Mouse (Mus musculus): Measurements from ENCODE around the gene Gpr55. TPM values are rescaled to one million over a fixed set of nuclear protein-coding genes. Genes with fewer than 3 reads are reported as not detected.

Gpr55 gene
- polyA plus RNA-seq, 1 experiment from 2014 or later: not detected

- no peaks in the 10 kb centered on the region for H3K9me3 ChIP-seq
- DNase-seq (ENCODE audit: low spot score): peak; percentile 64
- H3K27ac ChIP-seq: peak overlapping the region; percentile 70; the same call in 1 of the 2 replicates
- H3K4me3 ChIP-seq: peak overlapping the region; percentile 8
- H3K36me3 ChIP-seq: peaks cover 29% of the 10 kb centered on the region
- no peaks in the 10 kb centered on the region for H3K27me3 ChIP-seq (ENCODE audit: insufficient read depth, poor library complexity, severe bottlenecking)
- H3K4me1 ChIP-seq: peaks cover 86% of the 10 kb centered on the region
- WGBS: 56% methylated on average over 7 of the region's 7 CpGs
These were observed 60.1 kb downstream of the Gpr55 start for GRCm38 (mm10) chr1:85900521-85901333.

- no peak overlapping the region for H3K4me3 ChIP-seq
- peaks cover 85% of the 10 kb centered on the region for H3K4me1 ChIP-seq
- DNase-seq (ENCODE audit: low spot score): no peak
- H3K36me3 ChIP-seq: peaks cover 16% of the 10 kb centered on the region
- no peaks in the 10 kb centered on the region for H3K27me3 ChIP-seq (ENCODE audit: insufficient read depth, poor library complexity, severe bottlenecking)
- 0 out of 2 replicates have a peak overlapping the region, but pooled peaks have one; percentile 42 for H3K27ac ChIP-seq
- H3K9me3 ChIP-seq: no peaks in the 10 kb centered on the region
These were observed 61.4 kb downstream of the Gpr55 start for GRCm38 (mm10) chr1:85899388-85899761.

DNA sequence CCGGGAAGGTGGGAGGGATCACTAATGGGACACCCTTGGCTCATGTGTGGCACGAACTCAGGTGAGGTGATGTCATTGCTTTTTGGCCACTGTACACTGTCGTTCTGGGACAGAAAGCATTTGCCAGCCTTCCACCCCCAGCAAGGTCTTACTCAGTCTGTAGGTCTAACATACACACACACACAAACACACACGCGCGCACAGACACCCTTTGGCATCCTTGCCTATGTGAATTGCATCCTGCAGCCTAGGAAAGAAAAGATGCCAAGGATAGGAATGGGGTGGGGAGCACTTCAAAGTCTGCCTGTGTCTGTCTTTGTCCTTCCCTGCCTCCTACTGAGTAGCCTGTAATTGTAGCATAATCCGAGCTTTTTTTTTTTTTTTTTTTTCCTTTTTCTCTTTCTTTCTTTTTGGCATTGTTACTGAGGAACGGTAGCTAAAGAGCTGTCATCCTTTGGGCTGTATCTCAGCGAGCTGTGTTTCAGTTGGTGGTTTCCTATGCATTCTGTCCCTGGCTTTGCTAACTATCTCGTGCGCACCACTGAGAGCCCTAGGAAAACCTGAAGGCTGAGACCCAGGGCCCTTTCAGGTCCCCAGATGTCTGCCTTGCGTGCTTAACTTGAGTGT is 61.9 kb downstream of the Gpr55 start:
- H3K4me3 ChIP-seq: peak overlapping the region; percentile 12; the same call in 1 of the 2 replicates

GRCm38 (mm10) chr1:85897901-85898760 is 62.7 kb downstream of the Gpr55 start:
- no peaks in the 10 kb centered on the region for H3K9me3 ChIP-seq
- H3K4me1 ChIP-seq: peaks cover 88% of the 10 kb centered on the region
- no peak for DNase-seq (ENCODE audit: low spot score)
- peak overlapping the region; percentile 33; the same call in 1 of the 2 replicates for H3K4me3 ChIP-seq
- peak overlapping the region; percentile 69 for H3K27ac ChIP-seq
- H3K27me3 ChIP-seq (ENCODE audit: insufficient read depth, poor library complexity, severe bottlenecking): no peaks in the 10 kb centered on the region
- WGBS: 43% methylated on average over 8 of the region's 8 CpGs
- H3K36me3 ChIP-seq: peaks cover 4% of the 10 kb centered on the region

More for the DNA sequence above, 61.9 kb downstream of the Gpr55 start:
- WGBS: 56% methylated on average over 12 of the region's 12 CpGs
- no peak for DNase-seq (ENCODE audit: low spot score)
- H3K4me1 ChIP-seq: peaks cover 85% of the 10 kb centered on the region
- H3K36me3 ChIP-seq: peaks cover 11% of the 10 kb centered on the region
- no peaks in the 10 kb centered on the region for H3K9me3 ChIP-seq
- H3K27me3 ChIP-seq (ENCODE audit: insufficient read depth, poor library complexity, severe bottlenecking): no peaks in the 10 kb centered on the region
- peak overlapping the region; percentile 69 for H3K27ac ChIP-seq

GRCm38 (mm10) chr1:85896781-85897700 is 63.8 kb downstream of the Gpr55 start:
- Histone ChIP-seq H3K4me3 (peak overlapping the region; percentile 92; the same call in 1 of the 2 replicates), H3K9me3 (no peaks in the 10 kb centered on the region), H3K27ac (peak overlapping the region; percentile 69), H3K4me1 (peaks cover 77% of the 10 kb centered on the region), H3K36me3 (no peaks in the 10 kb centered on the region), H3K27me3 (ENCODE audit: insufficient read depth, poor library complexity, severe bottlenecking) (no peaks in the 10 kb centered on the region)
- no peak for DNase-seq (ENCODE audit: low spot score)
- WGBS: 52% methylated on average over 12 of the region's 12 CpGs

DNA sequence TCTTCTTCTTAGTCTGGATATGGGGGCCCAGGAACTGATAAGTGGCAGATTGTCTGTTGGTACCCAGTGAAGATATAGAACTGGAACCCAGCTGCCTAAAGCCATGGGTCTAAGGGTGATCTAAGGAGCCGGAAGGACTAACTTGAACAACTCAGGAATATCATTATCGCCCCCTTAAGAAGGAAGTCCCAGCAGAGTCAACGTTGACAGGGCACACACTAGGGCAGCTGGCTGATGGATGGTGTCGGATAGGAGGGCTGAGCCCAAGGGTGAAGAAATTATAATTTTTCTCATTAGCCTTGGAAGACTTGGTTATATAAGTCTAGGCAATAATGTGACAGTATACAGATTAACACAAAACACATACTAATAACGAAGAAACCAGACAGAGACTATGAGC is 64.7 kb downstream of the Gpr55 start:
- Histone ChIP-seq H3K4me3 (peak overlapping the region; percentile 92), H3K4me1 (peaks cover 68% of the 10 kb centered on the region), H3K9me3 (no peaks in the 10 kb centered on the region), H3K36me3 (no peaks in the 10 kb centered on the region), H3K27me3 (ENCODE audit: insufficient read depth, poor library complexity, severe bottlenecking) (no peaks in the 10 kb centered on the region), H3K27ac (peak overlapping the region; percentile 95)
- WGBS: 74% methylated on average over 5 of the region's 5 CpGs
- no peak for DNase-seq (ENCODE audit: low spot score)

- H3K36me3 ChIP-seq: no peaks in the 10 kb centered on the region
- peaks cover 61% of the 10 kb centered on the region for H3K4me1 ChIP-seq
- peak overlapping the region; percentile 95 for H3K27ac ChIP-seq
- H3K4me3 ChIP-seq: peak overlapping the region; percentile 92
- 10% methylated on average over 15 of the region's 15 CpGs for WGBS
- H3K27me3 ChIP-seq (ENCODE audit: insufficient read depth, poor library complexity, severe bottlenecking): no peaks in the 10 kb centered on the region
- peak; percentile 89 for DNase-seq (ENCODE audit: low spot score)
- H3K9me3 ChIP-seq: no peaks in the 10 kb centered on the region
These were observed 65.4 kb downstream of the Gpr55 start for GRCm38 (mm10) chr1:85895391-85895837.

- WGBS: 1% methylated on average over 30 of the region's 30 CpGs
These were observed 66.0 kb downstream of the Gpr55 start for GRCm38 (mm10) chr1:85894748-85895360.

DNA sequence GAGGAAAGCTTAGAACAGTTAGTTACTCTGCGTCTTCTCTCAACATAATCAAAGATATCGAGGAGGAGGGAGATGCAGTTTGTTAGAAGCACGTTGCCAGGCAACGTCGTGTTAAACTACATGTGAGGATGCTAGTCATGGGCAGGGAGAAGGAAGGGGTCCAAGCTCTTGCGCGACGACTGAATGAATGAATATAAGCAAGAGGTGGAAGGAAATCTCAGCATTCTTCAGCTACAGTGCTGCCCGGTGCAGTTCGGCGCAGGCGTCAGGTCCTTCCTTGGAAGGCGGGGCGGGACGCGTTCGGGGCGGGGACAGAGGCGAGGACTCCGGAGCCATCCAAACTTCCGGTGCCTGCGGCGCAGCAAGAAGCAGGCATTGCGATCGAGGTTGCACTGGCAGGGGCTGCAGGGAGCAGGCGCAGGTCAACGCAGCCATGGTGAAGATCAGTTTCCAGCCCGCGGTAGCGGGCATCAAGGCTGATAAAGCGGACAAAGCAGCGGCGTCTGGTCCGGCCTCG is 66.5 kb downstream of the Gpr55 start, which contains the start of gene Itm2c:
TSS of gene Itm2c (plus strand) at position 51 of the 517 bp plus-strand sequence.
- Histone ChIP-seq H3K36me3 (no peaks in the 10 kb centered on the region), H3K4me1 (peaks cover 50% of the 10 kb centered on the region), H3K27me3 (ENCODE audit: insufficient read depth, poor library complexity, severe bottlenecking) (no peaks in the 10 kb centered on the region), H3K9me3 (no peaks in the 10 kb centered on the region), H3K4me3 (peak within 1 kb of the TSS; percentile 92), H3K27ac (peak within 1 kb of the TSS; percentile 95)
- peak; percentile 94 for DNase-seq (ENCODE audit: low spot score)
- WGBS: 2% methylated on average over 35 of the region's 35 CpGs

More at GRCm38 (mm10) chr1:85894748-85895360, 66.0 kb downstream of the Gpr55 start:
- H3K36me3 ChIP-seq: no peaks in the 10 kb centered on the region
- no peaks in the 10 kb centered on the region for H3K27me3 ChIP-seq (ENCODE audit: insufficient read depth, poor library complexity, severe bottlenecking)
- H3K27ac ChIP-seq: peak overlapping the region; percentile 95
- peaks cover 56% of the 10 kb centered on the region for H3K4me1 ChIP-seq
- no peak for DNase-seq (ENCODE audit: low spot score)
- no peaks in the 10 kb centered on the region for H3K9me3 ChIP-seq
- H3K4me3 ChIP-seq: peak overlapping the region; percentile 92

All from heart, embryonic 10.5 days (tissue).